Mouse (Mus musculus) gastrocnemius, postnatal 4 days (tissue): Measurements from ENCODE around the gene Slx1b. TPM values are rescaled to one million over a fixed set of nuclear protein-coding genes. Genes with fewer than 3 reads are reported as not detected.

Source experiments
- total RNA-seq, 2 experiments: library from RNA; stranded (reverse); gene quantifications; 2 replicates each; pipeline ENCODE4 v1.2.3; 2021

The Slx1b gene
- total RNA-seq, 2 experiments from 2014 or later = 7.0 to 7.4 TPM

Other genes with a start within 250 kb of the Slx1b start
- 1,000 to 10,000 TPM; 6,232 to 6,720 TPM for gene Atp2a1, start 232.7 kb downstream of the Slx1b start, total RNA-seq
- gene Sh2b1, start 220.4 kb downstream of the Slx1b start, total RNA-seq = 10 to 100 TPM; 52.7 to 57.0 TPM
- gene Tufm, start 208.4 kb downstream of the Slx1b start, total RNA-seq = 100 to 1,000 TPM in 1 of 2 experiments, 10 to 100 TPM in 1; 97.3 to 127 TPM
- 10 to 100 TPM; 57.0 to 70.7 TPM for gene Atxn2l, start 192.3 kb downstream of the Slx1b start, total RNA-seq
- 100 to 1,000 TPM; 181 to 184 TPM for gene Eif3c, start 129.4 kb downstream of the Slx1b start, total RNA-seq
- 1 to 10 TPM in 1 of 2 experiments, under 1 TPM in 1; 0.83 to 1.4 TPM for gene Apobr, start 110.8 kb downstream of the Slx1b start, total RNA-seq
- 10 to 100 TPM; 11.8 to 14.1 TPM for gene Cln3, start 110.0 kb downstream of the Slx1b start, total RNA-seq
- gene Il27, start 100.8 kb downstream of the Slx1b start, total RNA-seq = not detected
- 10 to 100 TPM; 18.2 to 21.6 TPM for gene Nupr1, start 64.9 kb downstream of the Slx1b start, total RNA-seq
- 10 to 100 TPM; 27.7 to 31.8 TPM for gene Sgf29, start 46.5 kb downstream of the Slx1b start, total RNA-seq
- gene Sult1a1, start 19.4 kb downstream of the Slx1b start, total RNA-seq = 10 to 100 TPM; 13.1 to 14.2 TPM
- gene Bola2, start 383 bp downstream of the Slx1b start, total RNA-seq = 10 to 100 TPM; 56.2 to 61.9 TPM
- 10 to 100 TPM; 11.8 to 14.5 TPM for gene Coro1a, start 12.0 kb upstream of the Slx1b start, total RNA-seq
- 10 to 100 TPM; 65.0 to 66.7 TPM for gene Mapk3, start 63.8 kb upstream of the Slx1b start, total RNA-seq
- gene Gdpd3, start 70.5 kb upstream of the Slx1b start, total RNA-seq = 1 to 10 TPM; 4.8 to 5.1 TPM
- gene Ypel3, start 81.2 kb upstream of the Slx1b start, total RNA-seq = 10 to 100 TPM; 61.7 to 82.5 TPM
- 1 to 10 TPM in 1 of 2 experiments, under 1 TPM in 1; 0.44 to 1.1 TPM for gene Tbx6, start 85.7 kb upstream of the Slx1b start, total RNA-seq
- gene Ppp4c, start 96.7 kb upstream of the Slx1b start, total RNA-seq = 10 to 100 TPM; 74.6 to 74.7 TPM
- gene Fam57b, start 101.9 kb upstream of the Slx1b start, total RNA-seq = 10 to 100 TPM in 1 of 2 experiments, 1 to 10 TPM in 1; 8.4 to 11.2 TPM
- gene 4930451I11Rik, start 135.9 kb upstream of the Slx1b start, total RNA-seq = not detected
- gene Doc2a, start 151.6 kb upstream of the Slx1b start, total RNA-seq = under 1 TPM; 0.26 to 0.32 TPM
- gene Hirip3, start 166.2 kb upstream of the Slx1b start, total RNA-seq = 10 to 100 TPM; 22.2 to 29.4 TPM
- gene Ino80e, start 166.6 kb upstream of the Slx1b start, total RNA-seq = 10 to 100 TPM; 35.9 to 38.7 TPM
- gene Taok2, start 188.9 kb upstream of the Slx1b start, total RNA-seq = 10 to 100 TPM; 61.2 to 67.0 TPM
- 10 to 100 TPM; 22.8 to 23.8 TPM for gene Tmem219, start 227.1 kb upstream of the Slx1b start, total RNA-seq
- gene Kctd13, start 233.1 kb upstream of the Slx1b start, total RNA-seq = 1 to 10 TPM; 6.0 to 7.0 TPM